Mouse (Mus musculus) ES-E14 (cell line): ENCODE results near the gene Grb2.

Experiments
- CHD2 ChIP-seq: IDR thresholded peaks from 2 replicates; pipeline ENCODE4 v1.6.1; 2014; ENCODE audit warnings: mild to moderate bottlenecking, low read depth, low read length, inconsistent platforms
- HCFC1 ChIP-seq: IDR thresholded peaks from 2 replicates; pipeline ENCODE4 v1.6.1; 2012; ENCODE audit warnings: low read length, inconsistent platforms, borderline replicate concordance; ENCODE audit not compliant: insufficient read depth
- MAFK ChIP-seq: IDR thresholded peaks from 2 replicates; pipeline ENCODE4 v1.6.1; 2014; ENCODE audit warnings: mild to moderate bottlenecking, low read depth, low read length, inconsistent platforms; ENCODE audit not compliant: insufficient read depth
- ZC3H11A ChIP-seq: IDR thresholded peaks from 2 replicates; pipeline ENCODE4 v1.6.1; 2012; ENCODE audit warnings: low read depth, mild to moderate bottlenecking, inconsistent platforms, low read length, borderline replicate concordance

GRCm38 (mm10) chr11:115625877-115626276 lies 82.5 kb downstream of the Grb2 start:
- TF ChIP-seq HCFC1 = no peak
- no peak for TF ChIP-seq CHD2
- TF ChIP-seq MAFK = no peak
- TF ChIP-seq ZC3H11A = no peak
